Mouse (Mus musculus): ENCODE measurements at regions not wholly inside any gene's neighbourhood (a gene's known extent, or its start where the extent isn't known, plus 50 kb on each side); places are given as distances from the start of the nearest gene placed in this dataset.
A peak's percentile ranks its signal among the peaks of the same experiment; 100 is the strongest.

DNA sequence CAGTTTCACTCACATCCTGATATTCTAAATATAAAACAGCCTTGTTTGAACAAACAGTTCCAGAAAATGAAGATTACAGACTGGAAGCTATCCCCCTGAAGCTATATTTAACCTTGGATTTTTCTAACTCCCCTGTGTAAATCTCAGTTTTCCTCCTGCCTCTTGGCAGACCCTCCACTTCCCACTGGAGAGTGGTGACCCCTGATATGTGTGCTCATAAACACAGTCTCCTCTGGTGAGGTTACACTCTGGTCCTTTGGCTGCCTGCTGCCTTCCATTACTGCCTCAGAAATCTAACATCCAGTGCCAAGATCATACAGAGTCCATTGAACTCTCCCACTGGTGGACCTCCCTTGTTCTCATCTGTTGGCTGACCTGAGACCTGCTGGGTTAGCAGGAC, 610.8 kb downstream of the Hs3st4 start:
- Histone ChIP-seq H3K9ac (replicated peaks) (no peak overlapping the region), H3K9me3 (no peaks in the 10 kb centered on the region), H3K4me3 (no peak overlapping the region), H3K27me3 (no peaks in the 10 kb centered on the region), H3K4me2 (replicated peaks) (no peak overlapping the region), H3K36me3 (no peaks in the 10 kb centered on the region), H3K4me1 (no peaks in the 10 kb centered on the region), H3K27ac (replicated peaks) (no peak overlapping the region)
- ATAC-seq (replicated peaks), result no peak

DNA sequence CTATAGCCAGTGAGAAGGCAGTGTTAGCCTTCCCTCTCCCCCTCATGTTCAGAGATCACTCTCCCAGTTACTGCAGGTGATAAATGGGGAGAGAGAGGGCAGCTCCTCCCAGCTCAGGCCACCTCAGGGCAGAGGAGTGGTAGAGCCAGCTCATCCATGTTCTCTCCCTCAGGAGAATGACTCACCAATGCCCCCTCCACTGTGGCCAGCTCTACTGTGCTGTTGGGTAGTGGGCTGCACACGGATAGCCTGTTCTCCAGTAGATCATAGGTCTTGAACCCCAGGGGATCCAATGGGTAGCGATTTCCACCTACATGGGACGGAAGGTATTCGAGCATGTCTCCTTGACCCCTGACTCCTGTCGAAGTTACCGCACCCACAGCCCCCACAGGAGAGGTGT, 618.1 kb downstream of the Hs3st4 start:
- 95% methylated on average over 6 of the region's 6 CpGs for WGBS
- no peak for ATAC-seq (replicated peaks)

DNA sequence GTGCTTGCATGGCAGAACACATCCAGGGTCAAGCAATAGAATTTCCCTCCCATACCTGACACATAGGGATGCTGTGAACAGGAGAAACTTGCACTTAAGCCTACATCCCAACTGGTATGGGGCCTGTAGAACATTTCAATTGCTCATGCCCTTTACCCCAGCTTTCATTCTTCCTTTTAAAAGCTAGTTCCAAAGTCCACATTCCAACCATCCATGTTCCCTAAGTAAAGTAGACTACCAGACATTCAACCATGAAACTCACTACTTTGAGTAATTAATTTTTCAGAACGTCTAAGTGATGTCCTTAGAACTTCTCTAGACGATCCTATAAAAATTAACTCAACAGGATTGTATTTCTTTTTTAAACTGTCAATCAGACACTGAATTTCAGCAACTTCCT, 621.9 kb downstream of the Hs3st4 start:
- Histone ChIP-seq H3K9ac (replicated peaks) (no peak overlapping the region), H3K36me3 (no peaks in the 10 kb centered on the region), H3K4me3 (no peak overlapping the region), H3K4me2 (replicated peaks) (no peak overlapping the region), H3K4me1 (no peaks in the 10 kb centered on the region), H3K27me3 (no peaks in the 10 kb centered on the region), H3K27ac (replicated peaks) (no peak overlapping the region), H3K9me3 (no peaks in the 10 kb centered on the region)
- 61% methylated on average over 2 of the region's 2 CpGs for WGBS
- no peak for ATAC-seq (replicated peaks)

More for the DNA sequence above, 618.1 kb downstream of the Hs3st4 start:
- H3K27me3 ChIP-seq, result no peaks in the 10 kb centered on the region
- no peaks in the 10 kb centered on the region for H3K4me1 ChIP-seq
- H3K9ac ChIP-seq (replicated peaks), result no peak overlapping the region
- H3K9me3 ChIP-seq, result no peaks in the 10 kb centered on the region
- H3K4me2 ChIP-seq (replicated peaks), result no peak overlapping the region
- H3K27ac ChIP-seq (replicated peaks), result no peak overlapping the region
- no peaks in the 10 kb centered on the region for H3K36me3 ChIP-seq
- H3K4me3 ChIP-seq, result no peak overlapping the region

DNA sequence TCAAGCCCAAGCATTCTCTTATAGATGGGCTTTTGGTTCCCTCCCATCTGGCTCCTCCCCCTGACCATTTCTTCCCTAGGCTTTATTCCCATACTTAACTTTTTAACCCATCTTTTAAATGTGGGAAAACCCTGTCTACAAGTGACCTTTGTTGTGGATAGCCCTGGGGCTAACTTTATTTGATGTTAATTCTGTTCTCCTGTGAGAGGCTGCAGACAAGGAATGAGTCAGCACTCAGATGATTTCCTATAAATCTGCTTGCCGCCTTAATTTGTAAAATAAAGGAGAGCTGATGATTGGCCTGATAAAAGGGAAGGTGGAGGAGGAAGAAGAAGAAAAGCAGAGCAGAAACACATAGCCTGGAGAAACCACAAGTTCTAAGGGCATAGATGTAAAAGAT, 623.3 kb downstream of the Hs3st4 start:
- H3K9me3 ChIP-seq, result no peaks in the 10 kb centered on the region
- 65% methylated on average over 1 of the region's 1 CpGs for WGBS
- no peak for ATAC-seq (replicated peaks)
- H3K9ac ChIP-seq (replicated peaks), result no peak overlapping the region
- H3K27me3 ChIP-seq, result no peaks in the 10 kb centered on the region
- no peak overlapping the region for H3K4me2 ChIP-seq (replicated peaks)
- H3K36me3 ChIP-seq, result no peaks in the 10 kb centered on the region
- no peak overlapping the region for H3K4me3 ChIP-seq
- no peak overlapping the region for H3K27ac ChIP-seq (replicated peaks)
- no peaks in the 10 kb centered on the region for H3K4me1 ChIP-seq

DNA sequence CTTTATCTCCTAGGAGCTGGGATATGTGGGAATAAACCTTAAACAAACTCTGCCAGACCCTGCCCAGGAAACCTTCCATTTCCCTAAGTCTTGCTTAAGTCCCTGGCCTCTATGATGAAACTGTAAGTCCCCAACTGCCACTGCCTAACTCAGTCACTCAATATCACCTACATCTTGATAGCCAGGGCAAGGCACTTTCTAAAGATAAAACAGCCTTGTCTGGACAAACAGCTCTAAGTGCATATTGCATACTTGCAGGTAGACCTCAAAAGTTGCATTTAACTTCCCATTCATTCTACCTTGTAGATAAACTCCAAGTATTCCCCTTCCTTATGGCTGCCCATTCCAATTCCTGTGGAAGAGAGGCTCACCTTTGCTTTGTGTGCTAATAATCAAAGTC, 624.4 kb downstream of the Hs3st4 start:
- Histone ChIP-seq H3K4me3 (no peak overlapping the region), H3K36me3 (no peaks in the 10 kb centered on the region), H3K4me2 (replicated peaks) (no peak overlapping the region), H3K27ac (replicated peaks) (no peak overlapping the region), H3K9me3 (no peaks in the 10 kb centered on the region), H3K4me1 (no peaks in the 10 kb centered on the region), H3K9ac (replicated peaks) (no peak overlapping the region), H3K27me3 (no peaks in the 10 kb centered on the region)
- ATAC-seq (replicated peaks), result no peak

DNA sequence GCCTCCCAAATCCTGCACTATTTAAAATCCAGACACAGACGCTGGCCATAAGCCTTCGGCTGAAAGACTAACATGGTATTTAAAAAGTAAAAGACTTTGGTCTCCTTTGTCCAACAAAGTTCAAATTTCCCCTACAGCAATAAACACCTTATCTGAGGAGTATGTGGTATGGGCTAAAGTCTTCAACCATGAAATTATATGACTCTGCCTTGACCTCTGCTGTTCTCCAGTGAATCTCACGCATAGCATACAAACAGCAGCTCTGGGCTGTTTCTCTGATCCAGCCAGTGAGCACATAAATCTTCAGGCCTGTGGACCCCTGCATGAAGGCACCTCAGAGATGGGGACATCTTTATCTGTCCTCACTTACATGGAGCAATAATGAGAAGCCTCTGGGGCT, 627.8 kb downstream of the Hs3st4 start:
- H3K36me3 ChIP-seq, result no peaks in the 10 kb centered on the region
- no peaks in the 10 kb centered on the region for H3K27me3 ChIP-seq
- no peaks in the 10 kb centered on the region for H3K9me3 ChIP-seq
- no peak overlapping the region for H3K4me2 ChIP-seq (replicated peaks)
- no peak overlapping the region for H3K4me3 ChIP-seq
- ATAC-seq (replicated peaks), result no peak
- no peaks in the 10 kb centered on the region for H3K4me1 ChIP-seq
- WGBS, result 94% methylated on average over 3 of the region's 3 CpGs
- no peak overlapping the region for H3K27ac ChIP-seq (replicated peaks)
- H3K9ac ChIP-seq (replicated peaks), result no peak overlapping the region

DNA sequence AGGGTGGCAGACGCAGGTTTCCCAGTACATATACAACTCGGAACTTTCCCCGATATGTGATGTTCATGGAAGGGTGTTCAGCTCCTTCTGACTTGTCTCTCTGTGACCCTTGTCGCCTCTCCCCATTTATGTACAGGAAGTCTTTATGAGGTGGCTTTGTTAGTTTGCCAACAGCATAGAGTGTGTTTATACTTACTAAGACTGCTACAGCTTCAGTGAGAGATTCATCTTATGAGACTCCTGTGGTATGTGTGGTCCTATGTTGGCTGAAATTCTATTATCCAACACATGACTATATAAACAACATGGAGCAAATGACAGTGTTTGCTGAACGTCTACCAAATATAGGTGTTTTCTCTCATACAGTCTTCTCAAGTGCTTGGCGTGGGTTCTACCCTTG, 664.5 kb downstream of the Hs3st4 start:
- H3K27me3 ChIP-seq, result no peaks in the 10 kb centered on the region
- H3K27ac ChIP-seq (replicated peaks), result no peak overlapping the region
- H3K4me2 ChIP-seq (replicated peaks), result no peak overlapping the region
- H3K4me1 ChIP-seq, result peaks cover 4% of the 10 kb centered on the region; the same call in 1 of the 2 replicates
- ATAC-seq (replicated peaks), result no peak
- 86% methylated on average over 6 of the region's 6 CpGs for WGBS
- no peaks in the 10 kb centered on the region for H3K9me3 ChIP-seq
- no peak overlapping the region for H3K9ac ChIP-seq (replicated peaks)
- H3K36me3 ChIP-seq, result no peaks in the 10 kb centered on the region
- H3K4me3 ChIP-seq, result no peak overlapping the region

DNA sequence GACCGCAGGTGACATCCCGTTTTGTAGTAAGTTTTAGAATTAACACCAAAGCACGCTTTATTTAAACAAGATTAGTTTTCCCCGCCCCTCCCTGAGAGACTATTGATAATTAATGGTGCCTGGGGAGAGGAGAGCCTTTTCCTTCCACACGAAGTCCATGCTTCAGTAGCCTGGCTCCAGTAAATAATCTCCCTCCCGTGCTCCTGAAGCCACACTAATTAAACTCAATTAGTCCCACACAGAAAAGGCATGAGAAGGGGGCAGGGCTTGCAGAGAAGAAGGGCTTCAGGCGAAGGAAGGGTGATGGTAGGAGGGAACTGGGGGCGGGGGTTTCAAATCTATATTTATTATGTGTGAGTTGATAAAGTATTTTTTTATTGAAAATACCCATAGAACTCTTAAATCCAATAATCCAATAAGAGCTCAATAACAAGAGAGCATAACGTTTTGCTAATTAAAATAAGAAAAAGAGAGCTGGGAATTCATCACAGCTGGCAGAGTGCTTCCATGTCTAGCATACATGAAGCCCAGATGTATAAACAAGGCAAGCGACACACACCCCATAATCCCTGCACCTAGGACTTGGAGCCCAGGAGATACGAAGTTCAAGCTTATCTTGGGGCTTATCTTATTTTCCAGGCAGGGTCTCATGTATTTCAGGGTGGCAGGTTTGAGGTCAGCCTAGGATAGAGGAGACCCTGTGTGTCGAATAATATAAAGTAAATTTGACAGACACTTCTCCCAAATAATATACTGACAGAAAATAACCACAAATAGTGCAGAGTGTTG, 684.7 kb downstream of the Hs3st4 start:
- Histone ChIP-seq H3K36me3 (no peaks in the 10 kb centered on the region), H3K9me3 (no peaks in the 10 kb centered on the region), H3K27ac (replicated peaks) (no peak overlapping the region), H3K27me3 (no peaks in the 10 kb centered on the region), H3K4me3 (no peak overlapping the region), H3K4me1 (peaks cover 6% of the 10 kb centered on the region), H3K4me2 (replicated peaks) (no peak overlapping the region), H3K9ac (replicated peaks) (no peak overlapping the region)
- ATAC-seq (replicated peaks), result no peak
- WGBS, result 12% methylated on average over 12 of the region's 12 CpGs

DNA sequence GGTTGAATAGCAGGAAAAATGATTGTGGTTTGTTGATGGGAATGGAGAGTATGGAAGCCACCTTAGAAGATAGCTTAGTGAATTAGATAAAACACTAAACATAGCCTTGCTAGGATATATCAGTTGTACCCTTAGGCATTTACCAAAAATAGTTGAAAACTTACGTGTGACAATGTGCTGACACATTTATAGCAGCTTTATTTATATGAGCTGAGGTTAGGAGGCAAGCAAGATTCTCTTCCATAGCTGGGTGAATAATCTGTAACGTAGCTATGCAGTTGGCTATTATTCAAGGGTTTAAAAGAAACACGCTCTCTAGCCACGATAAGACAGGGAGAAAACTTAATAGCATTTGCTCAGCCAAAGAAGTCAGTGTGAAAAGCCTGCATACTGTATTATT, 685.4 kb downstream of the Hs3st4 start:
- H3K9me3 ChIP-seq, result no peaks in the 10 kb centered on the region
- H3K4me3 ChIP-seq, result no peak overlapping the region
- no peak for ATAC-seq (replicated peaks)
- no peak overlapping the region for H3K27ac ChIP-seq (replicated peaks)
- H3K4me2 ChIP-seq (replicated peaks), result no peak overlapping the region
- H3K27me3 ChIP-seq, result no peaks in the 10 kb centered on the region
- no peak overlapping the region for H3K9ac ChIP-seq (replicated peaks)
- H3K4me1 ChIP-seq, result peaks cover 6% of the 10 kb centered on the region
- 32% methylated on average over 4 of the region's 4 CpGs for WGBS
- no peaks in the 10 kb centered on the region for H3K36me3 ChIP-seq

DNA sequence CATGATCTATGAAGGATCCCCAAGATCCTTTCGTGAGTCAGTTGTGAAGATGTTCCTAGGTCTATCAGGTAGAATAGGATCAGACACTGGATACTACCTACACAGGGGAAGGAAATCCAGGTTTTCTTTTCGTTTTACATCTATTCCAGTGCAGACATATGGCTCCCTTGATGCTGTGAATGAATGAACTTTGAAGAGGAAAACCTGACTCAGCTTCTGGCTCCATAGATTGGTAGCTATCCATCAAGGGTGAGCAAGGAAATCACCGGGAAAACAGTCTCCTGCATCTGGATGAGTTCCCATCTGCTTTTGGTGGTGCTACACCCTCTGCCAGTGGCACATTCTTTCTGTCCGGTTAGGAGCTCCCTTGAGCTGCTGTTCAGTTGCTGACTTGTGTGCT, 687.8 kb downstream of the Hs3st4 start:
- Histone ChIP-seq H3K27me3 (no peaks in the 10 kb centered on the region), H3K4me3 (no peak overlapping the region), H3K9ac (replicated peaks) (no peak overlapping the region), H3K4me2 (replicated peaks) (no peak overlapping the region), H3K4me1 (peaks cover 6% of the 10 kb centered on the region), H3K9me3 (no peaks in the 10 kb centered on the region), H3K27ac (replicated peaks) (no peak overlapping the region), H3K36me3 (no peaks in the 10 kb centered on the region)
- ATAC-seq (replicated peaks), result no peak
- 85% methylated on average over 4 of the region's 4 CpGs for WGBS

DNA sequence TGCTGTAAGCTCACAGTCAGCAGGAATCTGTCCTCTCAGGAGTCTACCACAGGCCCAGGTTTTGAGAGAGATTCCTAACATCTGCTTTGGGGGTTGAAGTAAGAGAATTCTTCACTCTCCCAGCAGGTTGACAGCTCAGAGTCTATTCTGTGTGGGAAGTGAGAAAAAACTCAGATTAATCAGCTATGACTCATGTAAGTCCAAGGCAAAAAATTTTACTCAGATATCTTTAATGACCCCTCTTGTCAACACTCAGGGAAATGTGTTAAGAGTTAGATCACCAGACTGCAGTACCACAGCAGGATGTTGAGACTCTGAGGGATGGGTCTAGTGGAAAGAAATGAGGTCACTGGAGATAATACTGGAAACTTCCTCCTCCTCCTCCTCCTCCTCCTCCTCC, 688.4 kb downstream of the Hs3st4 start:
- no peak overlapping the region for H3K4me2 ChIP-seq (replicated peaks)
- no peaks in the 10 kb centered on the region for H3K9me3 ChIP-seq
- no peaks in the 10 kb centered on the region for H3K36me3 ChIP-seq
- H3K4me1 ChIP-seq, result peaks cover 6% of the 10 kb centered on the region
- H3K4me3 ChIP-seq, result no peak overlapping the region
- H3K27ac ChIP-seq (replicated peaks), result no peak overlapping the region
- no peak for ATAC-seq (replicated peaks)
- no peaks in the 10 kb centered on the region for H3K27me3 ChIP-seq
- no peak overlapping the region for H3K9ac ChIP-seq (replicated peaks)

DNA sequence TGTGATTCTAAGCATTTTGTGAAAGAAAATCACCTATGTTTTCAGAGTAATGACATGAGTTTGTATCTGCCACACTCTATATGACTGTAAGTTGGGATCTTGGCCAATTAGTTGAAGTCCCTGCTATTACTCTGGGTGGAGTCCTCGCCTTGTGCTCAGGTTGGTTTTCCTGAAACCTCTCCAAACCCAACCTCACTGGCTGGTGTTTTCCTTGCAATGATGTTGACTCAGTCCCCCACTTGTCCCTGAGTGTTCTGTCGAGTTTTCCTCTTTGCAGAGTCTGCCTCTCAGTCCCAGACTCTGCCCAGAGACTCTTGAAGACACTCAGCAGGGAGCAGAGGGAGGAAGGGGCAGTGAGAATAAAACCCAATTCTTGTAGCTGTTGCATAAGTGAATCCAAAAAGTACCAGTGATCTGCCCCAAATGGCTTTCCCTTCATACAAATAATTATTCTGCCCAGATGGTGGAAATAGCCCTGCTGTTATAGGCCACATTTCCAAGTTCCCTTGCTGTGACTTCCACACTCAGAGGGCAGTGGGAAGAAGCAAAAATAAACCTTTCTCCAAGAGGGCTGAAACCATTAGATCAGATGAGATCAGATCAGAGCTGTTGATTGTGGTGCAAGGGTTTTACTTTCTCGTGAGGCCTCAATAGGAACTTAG, 694.3 kb downstream of the Hs3st4 start:
- Histone ChIP-seq H3K9ac (replicated peaks) (no peak overlapping the region), H3K27me3 (no peaks in the 10 kb centered on the region), H3K27ac (replicated peaks) (no peak overlapping the region), H3K36me3 (no peaks in the 10 kb centered on the region), H3K4me1 (no peaks in the 10 kb centered on the region; the same call in 1 of the 2 replicates), H3K4me2 (replicated peaks) (no peak overlapping the region), H3K9me3 (no peaks in the 10 kb centered on the region), H3K4me3 (no peak overlapping the region)
- ATAC-seq (replicated peaks), result no peak
- 58% methylated on average over 3 of the region's 3 CpGs for whole genome bisulfite sequencing

DNA sequence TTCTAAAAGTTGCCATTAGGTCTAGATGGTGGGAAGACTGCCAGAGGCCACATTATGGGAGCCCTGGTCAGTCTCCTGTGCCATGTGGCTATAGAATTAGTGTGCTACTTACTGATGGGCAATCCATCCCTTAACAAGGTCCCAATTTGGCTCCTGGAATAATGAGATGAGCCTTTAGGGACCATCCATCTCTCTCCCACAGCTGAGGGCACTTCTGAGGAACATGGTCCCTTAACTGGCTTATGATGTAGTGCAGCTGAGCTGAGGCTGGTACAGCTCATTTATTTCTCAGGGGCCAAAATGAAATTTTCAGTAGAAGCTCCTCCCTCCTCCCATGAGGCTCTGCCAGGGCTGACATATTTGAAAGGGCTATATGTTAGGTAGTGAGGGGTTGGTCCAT, 697.9 kb downstream of the Hs3st4 start:
- H3K4me1 ChIP-seq, result no peaks in the 10 kb centered on the region; the same call in 1 of the 2 replicates
- no peaks in the 10 kb centered on the region for H3K36me3 ChIP-seq
- H3K4me2 ChIP-seq (replicated peaks), result no peak overlapping the region
- H3K27ac ChIP-seq (replicated peaks), result peak overlapping the region; percentile 53
- no peak for ATAC-seq (replicated peaks)
- H3K9me3 ChIP-seq, result no peaks in the 10 kb centered on the region
- no peak overlapping the region for H3K9ac ChIP-seq (replicated peaks)
- no peak overlapping the region for H3K4me3 ChIP-seq
- no peaks in the 10 kb centered on the region for H3K27me3 ChIP-seq

All from forebrain, embryonic 15.5 days (tissue).